29 mouse cellular contexts compared by ENCODE assay signal in the genomic region with DNA sequence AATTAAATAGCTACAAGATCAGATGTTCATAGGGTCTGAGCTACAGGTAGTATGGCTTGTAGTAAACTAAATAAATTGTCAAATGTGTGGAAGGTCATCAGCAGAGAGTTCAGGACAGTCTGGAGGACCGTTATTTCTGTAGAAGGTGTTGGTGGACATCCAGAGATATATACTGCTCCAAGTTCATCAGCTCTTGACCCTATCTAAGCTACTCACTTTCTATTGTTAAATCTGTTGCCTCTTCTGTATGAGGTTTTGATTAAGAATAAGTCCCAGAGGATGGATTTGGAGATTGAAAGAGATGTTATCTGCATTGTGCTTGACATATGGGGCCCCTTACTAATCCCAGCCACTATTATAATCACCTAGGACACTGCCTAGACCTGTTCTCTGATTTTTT.
"Had no signal": no experiment of that assay in that cellular context is flagged by ENCODE, and none has a peak within 500 bp of the region (broad histone marks: within the 10 kb centered on the region; RNA-seq: fewer than 3 reads in every experiment).

No protein-coding gene starts in this region.

- H3K4me3 ChIP-seq: left cerebral cortex, adult 2 months; limb, embryonic 10.5 days; limb, embryonic 12.5 days; limb, embryonic 13.5 days; limb, embryonic 15.5 days; liver, embryonic 12.5 days; liver, embryonic 13.5 days; liver, embryonic 15.5 days; lung, embryonic 15.5 days; megakaryocyte, embryonic 14.5 days; midbrain, embryonic 10.5 days; midbrain, embryonic 12.5 days; midbrain, embryonic 13.5 days; midbrain, embryonic 15.5 days; myocyte had no signal

- H3K27me3 ChIP-seq: limb, embryonic 12.5 days; limb, embryonic 13.5 days; limb, embryonic 15.5 days; liver, embryonic 12.5 days; liver, embryonic 13.5 days; liver, embryonic 15.5 days; lung, embryonic 15.5 days; megakaryocyte, embryonic 14.5 days; midbrain, embryonic 12.5 days; midbrain, embryonic 13.5 days; midbrain, embryonic 15.5 days had no signal

- DNase-seq: left cerebral cortex, postnatal 4 days; liver; liver, embryonic 13.5 days; liver, postnatal 0 days; lung, adult 18-20 months; lung, adult 2 months; lung, embryonic 14.5 days; lung, postnatal 10 days; lung, postnatal 14 days; lung, postnatal 4 days; midbrain, embryonic 14.5 days had no signal

- H3K4me1 ChIP-seq: limb, embryonic 10.5 days; limb, embryonic 12.5 days; limb, embryonic 13.5 days; limb, embryonic 15.5 days; liver, embryonic 12.5 days; liver, embryonic 13.5 days; liver, embryonic 15.5 days; lung, embryonic 15.5 days; midbrain, embryonic 10.5 days; midbrain, embryonic 12.5 days; midbrain, embryonic 13.5 days; midbrain, embryonic 15.5 days had no signal

- H3K36me3 ChIP-seq: limb, embryonic 10.5 days; limb, embryonic 12.5 days; limb, embryonic 13.5 days; limb, embryonic 15.5 days; liver, embryonic 12.5 days; liver, embryonic 13.5 days; liver, embryonic 15.5 days; lung, embryonic 15.5 days; midbrain, embryonic 10.5 days; midbrain, embryonic 12.5 days; midbrain, embryonic 13.5 days; midbrain, embryonic 15.5 days had no signal

- H3K4me2 ChIP-seq: limb, embryonic 12.5 days; limb, embryonic 13.5 days; limb, embryonic 15.5 days; liver, embryonic 11.5 days; liver, embryonic 12.5 days; liver, embryonic 13.5 days; liver, embryonic 15.5 days; lung, embryonic 14.5 days; lung, embryonic 15.5 days; midbrain, embryonic 11.5 days; midbrain, embryonic 12.5 days; midbrain, embryonic 13.5 days; midbrain, embryonic 15.5 days had no signal

- H3K9ac ChIP-seq: limb, embryonic 12.5 days; limb, embryonic 13.5 days; limb, embryonic 15.5 days; liver, embryonic 12.5 days; liver, embryonic 13.5 days; liver, embryonic 14.5 days; liver, embryonic 15.5 days; liver, postnatal 0 days; lung, embryonic 14.5 days; lung, embryonic 15.5 days; midbrain, embryonic 12.5 days; midbrain, embryonic 13.5 days; midbrain, embryonic 15.5 days had no signal

- H3K27ac ChIP-seq: left cerebral cortex, adult 2 months; limb, embryonic 10.5 days; limb, embryonic 12.5 days; limb, embryonic 13.5 days; limb, embryonic 15.5 days; liver, embryonic 12.5 days; liver, embryonic 13.5 days; liver, embryonic 14.5 days; liver, embryonic 15.5 days; lung, embryonic 15.5 days; macrophage; midbrain, embryonic 10.5 days; midbrain, embryonic 12.5 days; midbrain, embryonic 13.5 days; midbrain, embryonic 15.5 days had no signal

- H3K9me3 ChIP-seq: limb, embryonic 10.5 days; limb, embryonic 12.5 days; limb, embryonic 13.5 days; limb, embryonic 15.5 days; liver, embryonic 12.5 days; liver, embryonic 13.5 days; liver, embryonic 15.5 days; lung, embryonic 15.5 days; megakaryocyte, embryonic 14.5 days; midbrain, embryonic 10.5 days; midbrain, embryonic 12.5 days; midbrain, embryonic 13.5 days; midbrain, embryonic 15.5 days had no signal
